Mouse (Mus musculus) CH12.LX (cell line): ENCODE results near the gene Asic4. TPM values are rescaled to one million over a fixed set of nuclear protein-coding genes. Genes with fewer than 3 reads are reported as not detected.
A peak's percentile ranks its signal among the peaks of the same experiment; 100 is the strongest.

Experiments used
- DNase-seq: peaks from one replicate; pipeline ENCODE4 v3.0.0-alpha.2; 2013; ENCODE audit errors: extremely low read depth
- H3K27ac ChIP-seq: 2 replicates; pipeline ENCODE4 v1.5.1; 2012; ENCODE audit warnings: low read depth, mild to moderate bottlenecking, control low read depth, moderate library complexity; ENCODE audit not compliant: insufficient read depth
- H3K27me3 ChIP-seq: replicated peaks from 2 replicates; pipeline ENCODE3; 2012; ENCODE audit warnings: inconsistent platforms
- H3K36me3 ChIP-seq, 2 experiments: replicated peaks in 1 of 2; 2 replicates each; pipeline versions ENCODE3 to v1.6.1; 2012; ENCODE audit warnings: inconsistent platforms in 1 of 2, low read length in 1 of 2, mild to moderate bottlenecking in 1 of 2, mixed read lengths in 1 of 2, moderate library complexity in 1 of 2; ENCODE audit not compliant: control insufficient read depth in 1 of 2, insufficient read depth in 1 of 2
- H3K4me1 ChIP-seq, 2 experiments: 2 replicates each; pipeline ENCODE4 v1.6.1; 2012; ENCODE audit warnings: inconsistent platforms in 1 of 2, moderate library complexity in 1 of 2; ENCODE audit not compliant: insufficient read depth in 2 of 2, control insufficient read depth in 1 of 2
- H3K4me2 ChIP-seq: 2 replicates; pipeline ENCODE4 v1.6.1; 2012; ENCODE audit warnings: low read depth, mild to moderate bottlenecking, control low read depth; ENCODE audit not compliant: poor library complexity, insufficient read depth, severe bottlenecking
- H3K4me3 ChIP-seq, 3 experiments: fragments of 150-350 bp in 1 of 3; sonication (generic) in 1 of 3; replicated peaks in 1 of 3; 2 replicates each; pipeline versions ENCODE3 to v1.5.1; 2011 to 2012; ENCODE audit warnings: low read depth in 2 of 3, low read length in 2 of 3, mild to moderate bottlenecking in 2 of 3, moderate library complexity in 2 of 3, control low read depth in 1 of 3, improper control_type of control experiment in 1 of 3, inconsistent platforms in 1 of 3, mixed read lengths in 1 of 3; ENCODE audit not compliant: poor library complexity in 1 of 3
- H3K79me2 ChIP-seq: replicated peaks from 2 replicates; pipeline ENCODE4 v1.6.1; 2012; ENCODE audit warnings: mild to moderate bottlenecking, moderate library complexity; ENCODE audit not compliant: control insufficient read depth, poor library complexity, insufficient read depth, severe bottlenecking; ENCODE audit errors: extremely low read depth
- H3K9ac ChIP-seq: 2 replicates; pipeline ENCODE4 v1.6.1; 2012; ENCODE audit warnings: low read depth, mild to moderate bottlenecking, control low read depth, moderate library complexity; ENCODE audit not compliant: insufficient read depth
- H3K9me3 ChIP-seq: replicated peaks from 2 replicates; pipeline ENCODE3; 2012; ENCODE audit warnings: low read length, inconsistent platforms, mixed read lengths
- BHLHE40 ChIP-seq: IDR thresholded peaks from 2 replicates; pipeline ENCODE4 v1.6.1; 2011; ENCODE audit warnings: mild to moderate bottlenecking, low read depth, low read length, improper control_type of control experiment
- CHD1 ChIP-seq: IDR thresholded peaks from 2 replicates; pipeline ENCODE4 v1.6.1; 2012; ENCODE audit warnings: low read depth, low read length, improper control_type of control experiment, inconsistent platforms
- CHD2 ChIP-seq: IDR thresholded peaks from 2 replicates; pipeline ENCODE4 v1.6.1; 2011; ENCODE audit warnings: low read length, improper control_type of control experiment
- CTCF ChIP-seq, 2 experiments: IDR thresholded peaks in 1 of 2; conservative IDR thresholded peaks in 1 of 2; 2 replicates each; pipeline ENCODE4 v1.5.1; 2011 to 2012; ENCODE audit warnings: low read depth in 2 of 2, low read length in 2 of 2, improper control_type of control experiment in 1 of 2, inconsistent platforms in 1 of 2, mild to moderate bottlenecking in 1 of 2, moderate library complexity in 1 of 2
- ELF1 ChIP-seq: IDR thresholded peaks from 2 replicates; pipeline ENCODE4 v1.6.1; 2014; ENCODE audit warnings: low read depth, mild to moderate bottlenecking, inconsistent platforms, low read length, improper control_type of control experiment
- EP300 ChIP-seq: IDR thresholded peaks from 2 replicates; pipeline ENCODE4 v1.6.1; 2011; ENCODE audit warnings: low read length, improper control_type of control experiment
- ETS1 ChIP-seq: conservative IDR thresholded peaks from 2 replicates; pipeline ENCODE4 v1.6.1; 2012; ENCODE audit warnings: low read depth, mild to moderate bottlenecking, inconsistent platforms, low read length, improper control_type of control experiment, moderate library complexity
- GABPA ChIP-seq: IDR thresholded peaks from 2 replicates; pipeline ENCODE4 v1.6.1; 2012; ENCODE audit warnings: low read depth, low read length, improper control_type of control experiment, inconsistent platforms; ENCODE audit not compliant: insufficient replicate concordance
- IRF4 ChIP-seq: IDR thresholded peaks from 2 replicates; pipeline ENCODE4 v1.6.1; 2014; ENCODE audit warnings: low read depth, mild to moderate bottlenecking, inconsistent platforms, low read length, improper control_type of control experiment
- MAFK ChIP-seq: IDR thresholded peaks from 2 replicates; pipeline ENCODE4 v1.6.1; 2011; ENCODE audit warnings: low read length, improper control_type of control experiment; ENCODE audit not compliant: insufficient replicate concordance
- MAX ChIP-seq: IDR thresholded peaks from 2 replicates; pipeline ENCODE4 v1.6.1; 2011; ENCODE audit warnings: low read length, improper control_type of control experiment
- MEF2A ChIP-seq: IDR thresholded peaks from 2 replicates; pipeline ENCODE4 v1.6.1; 2014; ENCODE audit warnings: low read depth, mild to moderate bottlenecking, inconsistent platforms, low read length, improper control_type of control experiment, borderline replicate concordance
- MXI1 ChIP-seq: IDR thresholded peaks from 2 replicates; pipeline ENCODE4 v1.6.1; 2011; ENCODE audit warnings: mild to moderate bottlenecking, low read depth, low read length, improper control_type of control experiment
- MYC ChIP-seq: IDR thresholded peaks from 2 replicates; pipeline ENCODE4 v1.6.1; 2011; ENCODE audit warnings: low read depth, mild to moderate bottlenecking, improper control_type of control experiment, low read length
- NELFE ChIP-seq: IDR thresholded peaks from 2 replicates; pipeline ENCODE4 v1.6.1; 2011; ENCODE audit warnings: low read depth, low read length, improper control_type of control experiment
- NRF1 ChIP-seq: IDR thresholded peaks from 2 replicates; pipeline ENCODE4 v1.6.1; 2014; ENCODE audit warnings: low read depth, mild to moderate bottlenecking, inconsistent platforms, low read length, improper control_type of control experiment, moderate library complexity
- PAX5 ChIP-seq: IDR thresholded peaks from 2 replicates; pipeline ENCODE4 v1.6.1; 2012; ENCODE audit warnings: low read length, inconsistent platforms, mixed read lengths
- POLR2AphosphoS2 ChIP-seq: IDR thresholded peaks from 2 replicates; pipeline ENCODE4 v1.6.1; 2011; ENCODE audit warnings: low read depth, low read length, improper control_type of control experiment
- RAD21 ChIP-seq: IDR thresholded peaks from 2 replicates; pipeline ENCODE4 v1.6.1; 2011; ENCODE audit warnings: low read depth, mild to moderate bottlenecking, low read length, improper control_type of control experiment, moderate library complexity
- RCOR1 ChIP-seq: conservative IDR thresholded peaks from 2 replicates; pipeline ENCODE4 v1.6.1; 2012; ENCODE audit warnings: low read depth, mild to moderate bottlenecking, inconsistent platforms, low read length, improper control_type of control experiment
- SIN3A ChIP-seq: IDR thresholded peaks from 2 replicates; pipeline ENCODE4 v1.6.1; 2012; ENCODE audit warnings: low read length, improper control_type of control experiment, inconsistent platforms
- SMC3 ChIP-seq: IDR thresholded peaks from 2 replicates; pipeline ENCODE4 v1.6.1; 2011; ENCODE audit warnings: low read depth, low read length, improper control_type of control experiment
- TBP ChIP-seq: conservative IDR thresholded peaks from 2 replicates; pipeline ENCODE4 v1.6.1; 2011; ENCODE audit warnings: low read depth, low read length, improper control_type of control experiment
- TCF12 ChIP-seq: IDR thresholded peaks from 2 replicates; pipeline ENCODE4 v1.6.1; 2014; ENCODE audit warnings: low read depth, mild to moderate bottlenecking, inconsistent platforms, low read length, improper control_type of control experiment
- UBTF ChIP-seq: IDR thresholded peaks from 2 replicates; pipeline ENCODE4 v1.6.1; 2012; ENCODE audit warnings: low read depth, mild to moderate bottlenecking, inconsistent platforms, low read length, improper control_type of control experiment, moderate library complexity
- USF2 ChIP-seq: conservative IDR thresholded peaks from 2 replicates; pipeline ENCODE4 v1.6.1; 2011; ENCODE audit warnings: low read depth, low read length, improper control_type of control experiment
- ZC3H11A ChIP-seq: IDR thresholded peaks from 2 replicates; pipeline ENCODE4 v1.6.1; 2012; ENCODE audit warnings: low read depth, mild to moderate bottlenecking, inconsistent platforms, low read length, improper control_type of control experiment
- ZKSCAN1 ChIP-seq: IDR thresholded peaks from 2 replicates; pipeline ENCODE4 v1.6.1; 2012; ENCODE audit warnings: low read depth, inconsistent platforms, low read length, improper control_type of control experiment, borderline replicate concordance
- ZMIZ1 ChIP-seq: IDR thresholded peaks from 2 replicates; pipeline ENCODE4 v1.6.1; 2012; ENCODE audit warnings: low read depth, mild to moderate bottlenecking, inconsistent platforms, low read length, improper control_type of control experiment
- ZNF384 ChIP-seq: IDR thresholded peaks from 2 replicates; pipeline ENCODE4 v1.6.1; 2012; ENCODE audit warnings: low read depth, low read length, improper control_type of control experiment, inconsistent platforms
- dilution Hi-C: fragments of 300-500 bp; cut with MboI; formaldehyde crosslinking; loops from 2 replicates; pipeline ENCODE4 v1.14.3; 2020; ENCODE audit warnings: low sequenced_read_pairs; ENCODE audit not compliant: extremely low pct_unique_long_range_greater_than_20kb, extremely low pct_ligation_motif_present
- in situ Hi-C: fragments of 300-500 bp; cut with MboI; formaldehyde crosslinking; loops from 3 replicates; pipeline ENCODE4 v1.14.3; 2019; ENCODE audit warnings: low sequenced_read_pairs, low pct_ligation_motif_present, low pct_unique_long_range_greater_than_20kb, mixed read lengths
- polyA plus RNA-seq: library from polyadenylated mRNA; unstranded; fragments of >175 nt; gene quantifications from 2 replicates; pipeline ENCODE4 v1.2.1, GENCODE M21; 2012; ENCODE audit warnings: low read depth; ENCODE audit not compliant: insufficient read length
- total RNA-seq, 2 experiments: library from RNA; depleted of rRNA; stranded (reverse); fragments of 300-350 nt in 1 of 2; fragments of >200 nt in 1 of 2; gene quantifications; 2 replicates each; pipeline ENCODE4 v1.2.3; 2012 to 2014

The Asic4 gene
- total and polyA plus RNA-seq, 3 experiments: not detected

DNA sequence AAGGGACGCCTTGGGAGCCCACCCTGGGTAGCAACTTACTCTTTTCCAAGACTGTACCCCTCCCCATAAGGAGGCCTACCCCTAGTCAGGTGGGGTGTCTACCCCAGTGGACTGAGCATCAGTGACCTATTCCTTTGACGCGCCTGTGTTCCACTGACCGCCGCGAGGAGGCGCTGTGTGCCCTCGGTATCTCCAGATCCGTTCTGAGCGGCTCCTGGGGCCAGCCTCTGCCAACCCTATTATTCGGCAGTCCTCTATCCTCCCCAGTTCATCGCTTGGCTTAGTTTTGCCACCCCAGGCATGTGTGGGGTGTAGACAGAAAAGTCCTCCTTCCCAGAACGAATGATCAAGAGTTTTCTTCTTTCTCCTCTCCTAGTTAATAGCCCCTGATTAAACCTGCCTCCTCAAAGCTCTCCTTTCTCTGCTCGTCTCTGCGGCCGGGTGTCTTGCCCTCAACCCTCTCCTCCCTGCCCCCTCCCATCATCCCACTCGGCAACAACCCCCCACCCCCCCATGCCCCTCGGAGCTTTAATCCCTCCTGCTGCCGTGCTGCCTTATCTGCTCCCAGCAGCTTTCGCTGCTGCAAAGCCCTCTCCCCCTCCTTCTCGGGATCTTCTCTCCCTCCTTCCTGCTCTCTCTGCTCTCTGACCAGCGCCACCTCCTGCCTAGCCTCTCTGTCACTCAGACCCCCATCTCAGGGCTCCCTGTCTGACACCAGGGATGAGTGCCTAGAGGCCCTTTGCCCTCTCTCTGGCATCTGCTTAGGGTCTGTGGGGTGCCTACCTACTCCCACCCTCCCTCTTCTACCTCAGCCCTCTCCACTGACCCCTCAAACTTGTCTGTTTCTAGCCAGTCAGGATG is 4.3 kb upstream of the Asic4 start:
- Histone ChIP-seq H3K9me3 (no peaks in the 10 kb centered on the region), H3K36me3 (peaks cover 20 to 32% of the 10 kb centered on the region in 2 experiments), H3K4me3 (no peak overlapping the region), H3K4me1 (peaks cover 18 to 32% of the 10 kb centered on the region in 2 experiments), H3K9ac (no peak overlapping the region; the same call in 1 of the 2 replicates), H3K27ac (no peak overlapping the region), H3K27me3 (peaks cover 47% of the 10 kb centered on the region), H3K4me2 (peak overlapping the region; percentile 76), H3K79me2 (no peaks in the 10 kb centered on the region)
- dilution Hi-C loops (no loop called here), in situ Hi-C loops (no loop called here)
- DNase-seq: peak; percentile 69
- TF ChIP-seq NELFE: peak; percentile 39; the same call in 1 of the 2 replicates
- TF ChIP-seq UBTF: no peak
- no peak for TF ChIP-seq MYC
- no peak for TF ChIP-seq SIN3A
- TF ChIP-seq ZNF384: no peak
- TF ChIP-seq NRF1: 0 out of 2 replicates have a peak, but pooled peaks have one; percentile 20
- TF ChIP-seq SMC3: peak; percentile 88
- TF ChIP-seq ZC3H11A: peak; percentile 42
- TF ChIP-seq MEF2A: no peak
- peak; percentile 90 to 95 for TF ChIP-seq CTCF (conservative IDR thresholded peaks at IDR 0.05 in 1 of 2, IDR thresholded peaks at IDR 0.05 in 1 of 2; ENCODE audit: low read depth in 2 of 2, low read length in 2 of 2)
- TF ChIP-seq ZMIZ1: no peak
- peak; percentile 64 for TF ChIP-seq IRF4
- no peak for TF ChIP-seq MXI1
- no peak for TF ChIP-seq ETS1
- no peak for TF ChIP-seq PAX5
- TF ChIP-seq CHD1: no peak
- no peak for TF ChIP-seq TBP
- TF ChIP-seq USF2: no peak
- TF ChIP-seq TCF12: no peak
- no peak for TF ChIP-seq POLR2AphosphoS2
- TF ChIP-seq GABPA: no peak
- TF ChIP-seq ZKSCAN1: no peak
- TF ChIP-seq MAX: 0 out of 2 replicates have a peak, but pooled peaks have one; percentile 49
- peak; percentile 39; the same call in 1 of the 2 replicates for TF ChIP-seq ELF1
- TF ChIP-seq BHLHE40: 0 out of 2 replicates have a peak, but pooled peaks have one; percentile 22
- no peak for TF ChIP-seq MAFK
- TF ChIP-seq RAD21: peak; percentile 82
- TF ChIP-seq RCOR1: no peak
- no peak for TF ChIP-seq EP300
- no peak for TF ChIP-seq CHD2
